In the genomic region with DNA sequence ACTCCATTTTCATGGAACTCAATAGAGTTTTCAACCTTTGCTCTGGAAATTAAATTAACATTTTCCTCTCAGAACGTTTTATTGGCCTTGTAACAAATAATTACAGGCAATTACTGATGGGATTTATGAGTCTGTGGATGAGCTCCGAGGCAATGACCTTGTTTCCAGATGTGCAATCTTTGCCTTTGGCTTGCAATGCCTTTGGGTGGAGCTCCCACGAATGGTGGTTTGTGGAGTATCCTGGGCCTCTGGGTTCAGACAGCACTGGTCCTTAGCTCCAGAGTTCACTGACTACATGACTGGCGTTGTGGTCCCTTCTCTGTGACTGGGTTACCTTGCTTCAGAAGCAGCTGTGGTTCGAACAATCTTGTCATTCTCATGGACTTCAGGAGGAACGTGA, we compare ENCODE assay signal across 8 mouse cellular contexts.
"Had no signal": no experiment of that assay in that cellular context is flagged by ENCODE, and none has a peak within 500 bp of the region (broad histone marks: within the 10 kb centered on the region; RNA-seq: fewer than 3 reads in every experiment).

No protein-coding gene starts in this region.

- DNase-seq: kidney, postnatal 36 days; liver; lung, adult 2 months; lung, postnatal 4 days; midbrain, embryonic 14.5 days; right cerebral cortex, adult 18-20 months; right cerebral cortex, postnatal 25 days; thymus, postnatal 36 days had no signal
